Mouse (Mus musculus) midbrain, embryonic 15.5 days (tissue): ENCODE results near the gene Akr7a5. TPM values are rescaled to one million over a fixed set of nuclear protein-coding genes. Genes with fewer than 3 reads are reported as not detected.

ENCODE experiments used
- ATAC-seq: fragments of 200-750 bp; cut with Nextera tagmentation; replicated peaks from 2 replicates; pipeline ENCODE4 v1.8.0; 2017; ENCODE audit warnings: moderate TSS enrichment
- H3K27ac ChIP-seq: fragments of 300-500 bp; sonication (generic); 2 replicates; pipeline ENCODE4 v1.5.1; 2015; ENCODE audit warnings: mild to moderate bottlenecking, inconsistent platforms
- H3K27me3 ChIP-seq: fragments of 300-500 bp; sonication (generic); replicated peaks from 2 replicates; pipeline ENCODE4 v1.6.1; 2015; ENCODE audit warnings: inconsistent platforms
- H3K36me3 ChIP-seq: fragments of 300-500 bp; sonication (generic); replicated peaks from 2 replicates; pipeline ENCODE4 v1.6.1; 2015; ENCODE audit warnings: inconsistent platforms
- H3K4me1 ChIP-seq: fragments of 300-500 bp; sonication (generic); 2 replicates; pipeline ENCODE4 v1.6.1; 2015; ENCODE audit warnings: inconsistent platforms
- H3K4me2 ChIP-seq: fragments of 300-500 bp; sonication (generic); 2 replicates; pipeline ENCODE4 v1.6.1; 2015; ENCODE audit warnings: inconsistent platforms, mild to moderate bottlenecking, moderate library complexity
- H3K4me3 ChIP-seq: fragments of 300-500 bp; sonication (generic); 2 replicates; pipeline ENCODE4 v1.5.1; 2015; ENCODE audit warnings: mild to moderate bottlenecking, inconsistent platforms
- H3K9ac ChIP-seq: fragments of 300-500 bp; sonication (generic); 2 replicates; pipeline ENCODE4 v1.6.1; 2015; ENCODE audit warnings: mild to moderate bottlenecking, inconsistent platforms
- H3K9me3 ChIP-seq: fragments of 300-500 bp; sonication (generic); 2 replicates; pipeline ENCODE4 v1.6.1; 2016; ENCODE audit warnings: inconsistent platforms
- WGBS: fragments of 180-500 bp; shearing (Covaris S2); methylation state at CpG from one replicate; pipeline ENCODE4 v1.1.7; 2015; ENCODE audit warnings: mixed read lengths; 5-methylcytosine and 5-hydroxymethylcytosine counted together
- polyA plus RNA-seq: library from polyadenylated mRNA; unstranded; fragments of >200 nt; fragmentation: Nextera tagmentation; extraction: Ambion mirVana; gene quantifications from 2 replicates; pipeline ENCODE4 v1.2.1, GENCODE M21; 2015

The Akr7a5 gene
- polyA plus RNA-seq, 1 experiment from 2014 or later, result 68.5 TPM

- no peak overlapping the region for H3K27ac ChIP-seq
- no peak overlapping the region for H3K4me3 ChIP-seq
- H3K9me3 ChIP-seq, result no peaks in the 10 kb centered on the region
- no peak overlapping the region for H3K9ac ChIP-seq
- no peak overlapping the region for H3K4me2 ChIP-seq
- no peaks in the 10 kb centered on the region for H3K36me3 ChIP-seq
- ATAC-seq, result no peak
- 58% methylated on average over 33 of the region's 33 CpGs for WGBS
- H3K27me3 ChIP-seq, result peaks cover 15% of the 10 kb centered on the region
- no peaks in the 10 kb centered on the region for H3K4me1 ChIP-seq
Measured at GRCm38 (mm10) chr4:139338145-139338544, 27.6 kb downstream of the Akr7a5 start.

- peaks cover 15% of the 10 kb centered on the region for H3K27me3 ChIP-seq
- no peaks in the 10 kb centered on the region for H3K36me3 ChIP-seq
- H3K4me2 ChIP-seq, result no peak overlapping the region
- H3K4me1 ChIP-seq, result no peaks in the 10 kb centered on the region
- no peak for ATAC-seq
- no peak overlapping the region for H3K9ac ChIP-seq
- H3K4me3 ChIP-seq, result no peak overlapping the region
- WGBS, result 81% methylated on average over 4 of the region's 4 CpGs
- H3K9me3 ChIP-seq, result no peaks in the 10 kb centered on the region
- H3K27ac ChIP-seq, result no peak overlapping the region
Measured at GRCm38 (mm10) chr4:139340835-139341234, 30.3 kb downstream of the Akr7a5 start.

GRCm38 (mm10) chr4:139341556-139342233 lies 31.2 kb downstream of the Akr7a5 start:
- no peak overlapping the region for H3K4me3 ChIP-seq
- H3K27me3 ChIP-seq, result peaks cover 15% of the 10 kb centered on the region
- 81% methylated on average over 7 of the region's 7 CpGs for WGBS
- H3K4me2 ChIP-seq, result no peak overlapping the region
- no peaks in the 10 kb centered on the region for H3K9me3 ChIP-seq
- no peak overlapping the region for H3K9ac ChIP-seq
- ATAC-seq, result no peak
- H3K4me1 ChIP-seq, result no peaks in the 10 kb centered on the region
- no peak overlapping the region for H3K27ac ChIP-seq
- 0 out of 2 replicates have a peak, but pooled peaks cover under 1% of the 10 kb centered on the region for H3K36me3 ChIP-seq

- Histone ChIP-seq H3K4me2 (no peak overlapping the region), H3K4me3 (no peak overlapping the region), H3K4me1 (no peaks in the 10 kb centered on the region), H3K9ac (no peak overlapping the region), H3K27ac (no peak overlapping the region), H3K36me3 (peaks cover 16% of the 10 kb centered on the region), H3K27me3 (no peaks in the 10 kb centered on the region), H3K9me3 (no peaks in the 10 kb centered on the region)
- no peak for ATAC-seq
- WGBS, result 71% methylated on average over 5 of the region's 5 CpGs
Measured at GRCm38 (mm10) chr4:139343718-139344117, 33.2 kb downstream of the Akr7a5 start.

GRCm38 (mm10) chr4:139345416-139346019 lies 35.0 kb downstream of the Akr7a5 start:
- no peak overlapping the region for H3K27ac ChIP-seq
- ATAC-seq, result no peak
- H3K4me3 ChIP-seq, result no peak overlapping the region
- WGBS, result 63% methylated on average over 23 of the region's 23 CpGs
- peaks cover 20% of the 10 kb centered on the region for H3K36me3 ChIP-seq
- H3K9me3 ChIP-seq, result no peaks in the 10 kb centered on the region
- peaks cover 2% of the 10 kb centered on the region for H3K4me1 ChIP-seq
- no peaks in the 10 kb centered on the region for H3K27me3 ChIP-seq
- H3K9ac ChIP-seq, result no peak overlapping the region
- no peak overlapping the region for H3K4me2 ChIP-seq

GRCm38 (mm10) chr4:139351931-139352711 lies 41.6 kb downstream of the Akr7a5 start, which contains the start of the genes Mrto4, Emc1 and Ubr4:
Gene Mrto4 (minus strand): TSS chr4:139352576.
Gene Emc1 (plus strand): TSS chr4:139352587.
Gene Ubr4 (plus strand): TSS chr4:139352609.
- H3K36me3 ChIP-seq, result peaks cover 18% of the 10 kb centered on the region
- peak within 1 kb of the TSS; percentile 63 for H3K4me3 ChIP-seq
- peak within 1 kb of the TSS; percentile 89 for H3K4me2 ChIP-seq
- H3K27me3 ChIP-seq, result no peaks in the 10 kb centered on the region
- peak; percentile 96 for ATAC-seq
- peak within 1 kb of the TSS; percentile 91 for H3K27ac ChIP-seq
- H3K4me1 ChIP-seq, result peaks cover 25% of the 10 kb centered on the region
- H3K9me3 ChIP-seq, result no peaks in the 10 kb centered on the region
- peak within 1 kb of the TSS; percentile 63 for H3K9ac ChIP-seq
- WGBS, result under 1% methylated on average over 64 of the region's 64 CpGs

- Histone ChIP-seq H3K27me3 (no peaks in the 10 kb centered on the region), H3K9ac (peak overlapping the region; percentile 63), H3K9me3 (no peaks in the 10 kb centered on the region), H3K4me3 (peak overlapping the region; percentile 63), H3K27ac (peak overlapping the region; percentile 91), H3K36me3 (peaks cover 21% of the 10 kb centered on the region), H3K4me1 (peaks cover 25% of the 10 kb centered on the region), H3K4me2 (peak overlapping the region; percentile 89)
- peak; percentile 53 for ATAC-seq
- 0% methylated on average over 7 of the region's 7 CpGs for WGBS
Measured at GRCm38 (mm10) chr4:139352832-139353231, 42.3 kb downstream of the Akr7a5 start.

GRCm38 (mm10) chr4:139357211-139357610 lies 46.7 kb downstream of the Akr7a5 start:
- peaks cover 50% of the 10 kb centered on the region for H3K36me3 ChIP-seq
- H3K4me3 ChIP-seq, result no peak overlapping the region
- peaks cover 10% of the 10 kb centered on the region for H3K4me1 ChIP-seq
- H3K4me2 ChIP-seq, result no peak overlapping the region
- no peak overlapping the region for H3K27ac ChIP-seq
- no peaks in the 10 kb centered on the region for H3K9me3 ChIP-seq
- H3K9ac ChIP-seq, result no peak overlapping the region
- no peaks in the 10 kb centered on the region for H3K27me3 ChIP-seq
- WGBS, result 89% methylated on average over 3 of the region's 3 CpGs
- no peak for ATAC-seq

- peaks cover 82% of the 10 kb centered on the region for H3K36me3 ChIP-seq
- H3K4me2 ChIP-seq, result no peak overlapping the region
- no peaks in the 10 kb centered on the region for H3K4me1 ChIP-seq
- H3K27me3 ChIP-seq, result no peaks in the 10 kb centered on the region
- no peak overlapping the region for H3K27ac ChIP-seq
- no peak overlapping the region for H3K4me3 ChIP-seq
- no peaks in the 10 kb centered on the region for H3K9me3 ChIP-seq
- WGBS, result 93% methylated on average over 11 of the region's 11 CpGs
- ATAC-seq, result no peak
- H3K9ac ChIP-seq, result no peak overlapping the region
Measured at GRCm38 (mm10) chr4:139360761-139361548, 50.4 kb downstream of the Akr7a5 start.

GRCm38 (mm10) chr4:139367336-139367735 lies 56.8 kb downstream of the Akr7a5 start:
- Histone ChIP-seq H3K4me3 (no peak overlapping the region), H3K9ac (no peak overlapping the region), H3K4me2 (no peak overlapping the region), H3K27me3 (no peaks in the 10 kb centered on the region), H3K9me3 (no peaks in the 10 kb centered on the region), H3K27ac (no peak overlapping the region), H3K4me1 (no peaks in the 10 kb centered on the region), H3K36me3 (peaks cover 80% of the 10 kb centered on the region)
- WGBS, result 98% methylated on average over 3 of the region's 3 CpGs
- ATAC-seq, result no peak
